Mouse (Mus musculus) C2C12 (cell line): ENCODE results near the gene Fmod. TPM values are rescaled to one million over a fixed set of nuclear protein-coding genes. Genes with fewer than 3 reads are reported as not detected.

ENCODE experiments used
- H3K27me3 ChIP-seq: one replicate; pipeline ENCODE4 v1.6.1; 2011; ENCODE audit not compliant: control insufficient read depth, insufficient read depth, insufficient read length
- H3K36me3 ChIP-seq: one replicate; pipeline ENCODE4 v1.6.1; 2011; ENCODE audit not compliant: control insufficient read depth, insufficient read depth
- H3K4me3 ChIP-seq: one replicate; pipeline ENCODE4 v1.5.1; 2011; ENCODE audit warnings: mild to moderate bottlenecking, control low read depth; ENCODE audit not compliant: poor library complexity, insufficient read depth, severe bottlenecking
- H3K79me2 ChIP-seq: one replicate; pipeline ENCODE4 v1.6.1; 2011; ENCODE audit not compliant: control insufficient read depth, insufficient read depth
- H3K79me3 ChIP-seq: one replicate; pipeline ENCODE4 v1.6.1; 2011; ENCODE audit warnings: low read depth, control low read depth
- H3ac ChIP-seq: one replicate; pipeline ENCODE3; 2011; ENCODE audit warnings: low read depth; ENCODE audit not compliant: control insufficient read depth, insufficient read length
- CEBPB ChIP-seq: IDR thresholded peaks from one replicate; pipeline ENCODE4 v1.6.1; 2011; ENCODE audit warnings: low read depth, mild to moderate bottlenecking, control low read depth, moderate library complexity
- CTCF ChIP-seq: IDR thresholded peaks from one replicate; pipeline ENCODE4 v1.5.1; 2011; ENCODE audit not compliant: control insufficient read depth, insufficient read depth, insufficient read length
- FOSL1 ChIP-seq: IDR thresholded peaks from one replicate; pipeline ENCODE4 v1.8.0; 2011; ENCODE audit warnings: mild to moderate bottlenecking, low read length; ENCODE audit not compliant: poor library complexity, insufficient read depth, severe bottlenecking
- MAX ChIP-seq: IDR thresholded peaks from one replicate; pipeline ENCODE4 v1.6.1; 2011; ENCODE audit warnings: mild to moderate bottlenecking, control low read depth
- MYOD1 ChIP-seq: IDR thresholded peaks from one replicate; pipeline ENCODE4 v1.6.1; 2011; ENCODE audit warnings: low read depth; ENCODE audit not compliant: control insufficient read depth, insufficient read length
- MYOG ChIP-seq: IDR thresholded peaks from one replicate; pipeline ENCODE4 v1.6.1; 2011; ENCODE audit not compliant: control insufficient read depth, insufficient read length; ENCODE audit errors: extremely low read depth
- USF1 ChIP-seq: IDR thresholded peaks from one replicate; pipeline ENCODE4 v1.6.1; 2011; ENCODE audit warnings: low read depth, mild to moderate bottlenecking, control low read depth, moderate library complexity
- long read RNA-seq, 2 experiments: library from polyadenylated mRNA; unstranded; transcript quantifications; one replicate each; pipeline ENCODE4 v2.0.0; 2019 to 2020
- polyA plus RNA-seq: library from polyadenylated mRNA; unstranded; fragments of >200 nt; fragmentation: generic; extraction: Trizol; gene quantifications from one replicate; pipeline ENCODE4 v1.2.1, GENCODE M21; 2012; ENCODE audit warnings: missing spikeins

Gene Fmod
- 0.53 TPM for polyA plus RNA-seq
- long read RNA-seq, experiment 1, partial matches to known transcripts: 0 of 4 reads
- long read RNA-seq, experiment 1, other reads (novel, unspliced or antisense): 0 of 4 reads
- long read RNA-seq, experiment 2, partial matches to known transcripts: 0 of 1 reads
- long read RNA-seq, experiment 2, other reads (novel, unspliced or antisense): 0 of 1 reads

- Histone ChIP-seq H3ac (no peak within 1 kb of the TSS), H3K36me3 (no peaks in the 10 kb centered on the region), H3K79me3 (no peaks in the 10 kb centered on the region), H3K79me2 (no peaks in the 10 kb centered on the region), H3K4me3 (no peak within 1 kb of the TSS), H3K27me3 (no peaks in the 10 kb centered on the region)
- TF ChIP-seq FOSL1 (no peak), MYOD1 (no peak), CEBPB (no peak), USF1 (no peak), MAX (no peak), MYOG (no peak), CTCF (no peak)
Observed at GRCm38 (mm10) chr1:134037172-134037571, at the start of gene Fmod. Gene Fmod (plus strand): TSS chr1:134037254.

- Histone ChIP-seq H3K27me3 (no peaks in the 10 kb centered on the region), H3K36me3 (no peaks in the 10 kb centered on the region), H3ac (no peak overlapping the region), H3K79me2 (no peaks in the 10 kb centered on the region), H3K79me3 (no peaks in the 10 kb centered on the region), H3K4me3 (no peak overlapping the region)
- no peak for TF ChIP-seq USF1
- TF ChIP-seq MAX: no peak
- TF ChIP-seq FOSL1: no peak
- TF ChIP-seq MYOD1: no peak
- TF ChIP-seq CTCF: no peak
- no peak for TF ChIP-seq CEBPB
- TF ChIP-seq MYOG: no peak
Observed at GRCm38 (mm10) chr1:133988845-133989244, 48.2 kb upstream of the Fmod start.

GRCm38 (mm10) chr1:133991277-133991676 is 45.8 kb upstream of the Fmod start:
- no peaks in the 10 kb centered on the region for H3K36me3 ChIP-seq
- H3K79me2 ChIP-seq: no peaks in the 10 kb centered on the region
- H3ac ChIP-seq: no peak overlapping the region
- no peaks in the 10 kb centered on the region for H3K79me3 ChIP-seq
- TF ChIP-seq MYOG: no peak
- no peak for TF ChIP-seq CEBPB
- TF ChIP-seq USF1: no peak
- no peak for TF ChIP-seq FOSL1
- TF ChIP-seq MAX: no peak
- no peak for TF ChIP-seq CTCF
- no peak for TF ChIP-seq MYOD1
- no peak overlapping the region for H3K4me3 ChIP-seq
- H3K27me3 ChIP-seq: no peaks in the 10 kb centered on the region

GRCm38 (mm10) chr1:134005490-134005889 is 31.6 kb upstream of the Fmod start:
- H3K36me3 ChIP-seq: no peaks in the 10 kb centered on the region
- no peaks in the 10 kb centered on the region for H3K79me2 ChIP-seq
- no peaks in the 10 kb centered on the region for H3K79me3 ChIP-seq
- TF ChIP-seq USF1 (no peak), MAX (no peak), MYOD1 (no peak), FOSL1 (no peak), CTCF (no peak), MYOG (no peak), CEBPB (no peak)
- no peak overlapping the region for H3K4me3 ChIP-seq
- no peaks in the 10 kb centered on the region for H3K27me3 ChIP-seq
- no peak overlapping the region for H3ac ChIP-seq

GRCm38 (mm10) chr1:134006105-134006764 is 30.8 kb upstream of the Fmod start:
- H3K27me3 ChIP-seq: no peaks in the 10 kb centered on the region
- H3K79me3 ChIP-seq: no peaks in the 10 kb centered on the region
- H3K36me3 ChIP-seq: no peaks in the 10 kb centered on the region
- no peak for TF ChIP-seq USF1
- TF ChIP-seq MYOG: no peak
- no peak for TF ChIP-seq FOSL1
- no peak for TF ChIP-seq CEBPB
- TF ChIP-seq MYOD1: no peak
- TF ChIP-seq CTCF: no peak
- TF ChIP-seq MAX: no peak
- no peaks in the 10 kb centered on the region for H3K79me2 ChIP-seq
- no peak overlapping the region for H3ac ChIP-seq
- H3K4me3 ChIP-seq: no peak overlapping the region
